Mouse (Mus musculus): ENCODE measurements around the gene Gm20906.
"Not testable (repeated sequence)": the region's sequence is repeated elsewhere in the genome, so short reads cannot be mapped to it uniquely, and the experiment has no call there.

The Gm20906 gene

DNA sequence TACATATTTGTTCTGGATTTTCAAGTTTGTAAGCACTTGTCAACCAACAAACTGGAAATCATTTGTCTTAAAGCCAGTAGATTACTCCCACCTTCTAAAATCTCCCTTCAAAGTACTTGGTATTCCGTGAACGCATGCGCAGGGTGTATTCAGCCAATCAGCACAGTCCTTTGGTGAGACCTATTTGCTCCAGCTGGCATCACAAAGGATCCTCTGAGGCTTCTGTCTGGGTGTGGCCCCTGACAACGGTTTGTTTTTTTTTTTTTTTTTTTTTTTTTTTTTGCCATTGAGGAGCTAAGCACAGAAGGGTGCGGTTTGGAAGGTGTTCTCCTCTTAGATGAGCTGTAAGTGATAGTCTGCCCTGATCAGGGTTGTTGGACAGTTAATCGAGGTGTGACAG lies at the start of gene Gm20906:
TSS of gene Gm20906 (plus strand) at position 301 of the 400 bp plus-strand sequence.
- not testable (repeated sequence) for DNase-seq (ENCODE audit: low read depth, low spot score)

Data from embryo, embryonic 11.5 days (tissue).